Comparison of ENCODE assay signal across 9 mouse cellular contexts in the genomic region with DNA sequence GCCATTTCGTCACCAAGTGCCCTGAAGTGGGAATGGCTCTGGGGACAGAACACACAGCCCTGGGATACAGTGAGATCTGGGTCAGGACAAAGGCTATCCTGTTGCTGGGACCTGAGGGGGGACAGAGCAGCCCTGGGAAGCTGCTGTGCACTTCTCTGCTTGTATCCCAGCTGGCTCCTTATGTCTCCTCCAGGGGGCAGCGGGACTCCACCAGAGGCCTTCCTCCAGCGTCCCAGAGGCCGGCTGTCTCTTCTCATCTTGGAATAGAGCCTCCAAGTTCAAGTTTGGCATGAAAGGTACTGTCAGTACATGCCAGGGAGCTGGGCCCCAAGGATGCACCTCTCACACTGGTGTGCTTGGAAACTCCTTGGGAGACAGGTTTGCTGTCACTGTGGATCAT.
DNase-seq lines count a peak whose midpoint lies in the region; ATAC-seq and TF ChIP-seq lines count a peak whose summit lies in the region.
"Had no signal": no experiment of that assay in that cellular context is flagged by ENCODE, and none has a peak within 500 bp of the region (broad histone marks: within the 10 kb centered on the region; RNA-seq: fewer than 3 reads in every experiment).

No protein-coding gene starts in this region.

- no peak overlapping the region for H3K27ac ChIP-seq in embryonic facial prominence, embryonic 10.5 days (replicated peaks)
- no peak overlapping the region for H3K27ac ChIP-seq in heart, embryonic 14.5 days (replicated peaks in 1 of 2; ENCODE audit: control insufficient read depth in 1 of 2, insufficient read depth in 1 of 2, low read depth in 2 of 2, low read length in 2 of 2)
- H3K27ac ChIP-seq in lung, postnatal 0 days (ENCODE audit: low read length): no peak overlapping the region
- H3K27ac ChIP-seq: neural tube, embryonic 12.5 days had no signal

- H3K4me3 ChIP-seq in embryonic facial prominence, embryonic 10.5 days: no peak overlapping the region
- H3K4me3 ChIP-seq in heart, embryonic 14.5 days (ENCODE audit: control insufficient read depth in 1 of 2, insufficient read depth in 1 of 2, low read depth in 1 of 2, low read length in 2 of 2): no peak overlapping the region
- H3K4me3 ChIP-seq in lung, postnatal 0 days (ENCODE audit: low read depth, low read length): no peak overlapping the region
- H3K4me3 ChIP-seq: neural tube, embryonic 12.5 days had no signal

- H3K27me3 ChIP-seq in embryonic facial prominence, embryonic 10.5 days (replicated peaks; ENCODE audit: low read depth, poor library complexity, severe bottlenecking): peaks cover 39% of the 10 kb centered on the region
- peaks cover 47% of the 10 kb centered on the region for H3K27me3 ChIP-seq in heart, embryonic 14.5 days (ENCODE audit: control insufficient read depth, insufficient read depth, low read length)
- 0 out of 2 replicates have a peak, but pooled peaks cover 8% of the 10 kb centered on the region for H3K27me3 ChIP-seq in lung, postnatal 0 days (replicated peaks; ENCODE audit: insufficient read depth, low read length)

- 0 out of 2 replicates have a peak, but pooled peaks have one; percentile 14 for ATAC-seq in heart, embryonic 14.5 days (ENCODE audit: insufficient number of reproducible peaks, insufficient read depth, low FRiP score, low read depth)
- peak; percentile 60 for ATAC-seq in lung, postnatal 0 days

- no peaks in the 10 kb centered on the region for H3K9me3 ChIP-seq in embryonic facial prominence, embryonic 10.5 days
- H3K9me3 ChIP-seq in heart, embryonic 14.5 days (ENCODE audit: control insufficient read depth, low read length): no peaks in the 10 kb centered on the region
- no peaks in the 10 kb centered on the region for H3K9me3 ChIP-seq in lung, postnatal 0 days (ENCODE audit: low read length)
- H3K9me3 ChIP-seq: neural tube, embryonic 12.5 days had no signal

- TF ChIP-seq CTCF in lung, postnatal 0 days (IDR thresholded peaks at IDR 0.05): peak; percentile 91

- H3K36me3 ChIP-seq in embryonic facial prominence, embryonic 10.5 days (replicated peaks): no peaks in the 10 kb centered on the region
- H3K36me3 ChIP-seq in heart, embryonic 14.5 days (ENCODE audit: control insufficient read depth, insufficient read depth, low read length): no peaks in the 10 kb centered on the region
- H3K36me3 ChIP-seq in lung, postnatal 0 days (ENCODE audit: insufficient read depth, low read length): no peaks in the 10 kb centered on the region
- H3K36me3 ChIP-seq: neural tube, embryonic 12.5 days had no signal

- 7% methylated on average over 4 of the region's 4 CpGs for WGBS in embryonic facial prominence, embryonic 10.5 days
- 16% methylated on average over 4 of the region's 4 CpGs for WGBS in heart, embryonic 14.5 days
- 5% methylated on average over 4 of the region's 4 CpGs for WGBS in lung, postnatal 0 days

- TF ChIP-seq EP300 in lung, postnatal 0 days (IDR thresholded peaks at IDR 0.05): no peak

- H3K9ac ChIP-seq in heart, embryonic 14.5 days (ENCODE audit: low read length): no peak overlapping the region
- H3K9ac ChIP-seq in lung, postnatal 0 days (replicated peaks; ENCODE audit: low read depth): no peak overlapping the region
- H3K9ac ChIP-seq: neural tube, embryonic 12.5 days had no signal

- no peak overlapping the region for H3K4me2 ChIP-seq in heart, embryonic 14.5 days (ENCODE audit: low read length)
- no peak overlapping the region for H3K4me2 ChIP-seq in lung, postnatal 0 days (replicated peaks; ENCODE audit: low read depth, low read length)
- H3K4me2 ChIP-seq: neural tube, embryonic 12.5 days had no signal

- DNase-seq in 416B (ENCODE audit: low read depth): peak; percentile 68
- peak; percentile 82 for DNase-seq in adrenal gland, adult 2 months
- peak; percentile 80 for DNase-seq in embryonic facial prominence, embryonic 10.5 days (ENCODE audit: low spot score)
- DNase-seq in layer of hippocampus, adult 11-12 months (ENCODE audit: low spot score): peak; percentile 80
- DNase-seq in lung, postnatal 0 days (ENCODE audit: low spot score): peak; percentile 77
- DNase-seq in right cerebral cortex, postnatal 25 days: peak; percentile 62
- peak; percentile 29 for DNase-seq in urinary bladder, postnatal 10 days (ENCODE audit: low spot score)

- peaks cover 34% of the 10 kb centered on the region for H3K4me1 ChIP-seq in embryonic facial prominence, embryonic 10.5 days
- H3K4me1 ChIP-seq in heart, embryonic 14.5 days (ENCODE audit: control insufficient read depth in 2 of 2, insufficient read depth in 2 of 2, low read length in 2 of 2): peaks cover 0 to 4% of the 10 kb centered on the region in 2 experiments; a peak in 1 of 4 replicates
- no peaks in the 10 kb centered on the region for H3K4me1 ChIP-seq in lung, postnatal 0 days (ENCODE audit: insufficient read depth, low read depth, low read length)

Comparison
In these comparisons a context has a peak if more than half of its experiments do, and no peak if none do; other contexts are left out.
1. DNase-seq: peak in every context shown above with its lines; median percentile 82 in adrenal gland, adult 2 months; 80 in embryonic facial prominence, embryonic 10.5 days; 80 in layer of hippocampus, adult 11-12 months; 77 in lung, postnatal 0 days; 68 in 416B; 62 in right cerebral cortex, postnatal 25 days; 29 in urinary bladder, postnatal 10 days.